Mouse (Mus musculus): ENCODE measurements at regions not wholly inside any gene's neighbourhood (a gene's known extent, or its start where the extent isn't known, plus 50 kb on each side); places are given as distances from the start of the nearest gene placed in this dataset.

- no peak for DNase-seq
Observed at GRCm38 (mm10) chr9:46622255-46622654, 302.5 kb upstream of the 4931429L15Rik start.

- no peak for DNase-seq
Observed at GRCm38 (mm10) chr9:46621851-46622250, 302.1 kb upstream of the 4931429L15Rik start.

- DNase-seq = no peak
Observed at GRCm38 (mm10) chr9:46610101-46611005, 290.6 kb upstream of the 4931429L15Rik start.

- DNase-seq = no peak
Observed at GRCm38 (mm10) chr9:46608695-46609094, 288.9 kb upstream of the 4931429L15Rik start.

GRCm38 (mm10) chr9:46600803-46601202 lies 281.0 kb upstream of the 4931429L15Rik start:
- DNase-seq = no peak

- no peak for DNase-seq
Observed at GRCm38 (mm10) chr9:46599931-46600708, 280.3 kb upstream of the 4931429L15Rik start.

GRCm38 (mm10) chr9:46598518-46598917 lies 278.7 kb upstream of the 4931429L15Rik start:
- DNase-seq = no peak

- DNase-seq = no peak
Observed at GRCm38 (mm10) chr9:46593444-46593843, 273.7 kb upstream of the 4931429L15Rik start.

- no peak for DNase-seq
Observed at GRCm38 (mm10) chr9:46592908-46593307, 273.1 kb upstream of the 4931429L15Rik start.

GRCm38 (mm10) chr9:46586818-46587217 lies 267.0 kb upstream of the 4931429L15Rik start:
- no peak for DNase-seq

- DNase-seq = no peak
Observed at GRCm38 (mm10) chr9:46581844-46582243, 262.1 kb upstream of the 4931429L15Rik start.

GRCm38 (mm10) chr9:46562301-46562700 lies 242.5 kb upstream of the 4931429L15Rik start:
- no peak for DNase-seq

GRCm38 (mm10) chr9:46558481-46558880 lies 238.7 kb upstream of the 4931429L15Rik start:
- DNase-seq = no peak

- no peak for DNase-seq
Observed at GRCm38 (mm10) chr9:46557781-46558180, 238.0 kb upstream of the 4931429L15Rik start.

GRCm38 (mm10) chr9:46555156-46555555 lies 235.4 kb upstream of the 4931429L15Rik start:
- no peak for DNase-seq

- no peak for DNase-seq
Observed at GRCm38 (mm10) chr9:46554586-46555152, 234.9 kb upstream of the 4931429L15Rik start.

GRCm38 (mm10) chr9:46549416-46549815 lies 229.6 kb upstream of the 4931429L15Rik start:
- DNase-seq = peak; percentile 8

- no peak for DNase-seq
Observed at GRCm38 (mm10) chr9:46544326-46544725, 224.5 kb upstream of the 4931429L15Rik start.

GRCm38 (mm10) chr9:46541001-46541400 lies 221.2 kb upstream of the 4931429L15Rik start:
- no peak for DNase-seq

- DNase-seq = no peak
Observed at GRCm38 (mm10) chr9:46538616-46539015, 218.8 kb upstream of the 4931429L15Rik start.

- DNase-seq = no peak
Observed at GRCm38 (mm10) chr9:46516401-46517130, 196.8 kb upstream of the 4931429L15Rik start.

- DNase-seq = no peak
Observed at GRCm38 (mm10) chr9:46512276-46513051, 192.7 kb upstream of the 4931429L15Rik start.
